8 mouse cellular contexts compared by ENCODE assay signal in the genomic region with DNA sequence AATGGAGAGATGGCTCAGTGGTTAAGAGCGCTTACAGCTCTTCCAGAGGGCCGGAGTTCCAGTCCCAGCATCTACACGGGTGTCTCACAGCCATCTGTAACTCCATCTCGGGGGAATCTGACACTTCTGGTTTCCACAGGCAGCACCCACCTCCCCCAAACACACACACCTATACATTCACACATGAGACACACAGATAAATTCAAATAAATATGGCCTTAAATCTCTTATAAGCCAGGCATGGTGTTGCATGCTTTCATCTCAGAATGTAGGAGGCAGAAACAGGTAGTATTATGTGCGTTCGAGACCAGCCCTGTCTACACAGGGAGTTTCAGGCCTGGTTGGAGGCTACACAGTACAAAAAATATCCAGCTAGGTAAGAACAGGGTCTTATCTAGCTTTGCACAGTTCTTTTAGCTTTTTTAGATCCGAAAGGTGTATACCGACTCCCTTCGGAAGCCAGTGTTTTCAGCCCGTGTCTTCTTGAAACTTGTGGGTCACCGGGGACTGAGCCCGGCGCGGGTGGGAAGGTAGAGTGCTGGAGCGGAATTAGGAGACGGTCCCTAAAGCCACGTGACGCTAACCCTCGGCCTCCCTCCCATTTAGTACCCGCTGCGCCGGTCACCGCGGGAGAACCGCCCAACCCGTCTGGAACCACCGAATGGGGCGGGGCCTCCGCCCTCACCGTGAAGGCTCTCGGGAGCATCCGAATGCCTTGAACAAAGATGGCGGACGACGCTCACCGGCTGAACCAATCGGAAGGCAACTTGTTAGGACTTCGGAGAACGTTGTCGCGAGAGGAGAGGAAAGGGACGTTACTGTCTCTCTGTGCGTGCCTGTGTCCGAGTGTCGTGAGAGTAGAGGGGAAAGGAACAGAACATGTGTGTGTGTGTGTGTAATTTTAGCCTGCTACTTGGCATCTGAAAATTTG. TPM values are rescaled to one million over a fixed set of nuclear protein-coding genes. Genes with fewer than 3 reads are reported as not detected.
A peak's percentile ranks its signal among the peaks of the same experiment; 100 is the strongest.
DNase-seq lines count a peak whose midpoint lies in the region; ATAC-seq and TF ChIP-seq lines count a peak whose summit lies in the region.

No protein-coding gene starts in this region.

- H3K27me3 ChIP-seq in embryonic facial prominence, embryonic 14.5 days (replicated peaks; ENCODE audit: control insufficient read depth, insufficient read depth, low read length), result no peaks in the 10 kb centered on the region
- H3K27me3 ChIP-seq in heart, adult 2 months (ENCODE audit: control insufficient read depth, insufficient read depth, low read length), result no peaks in the 10 kb centered on the region
- H3K27me3 ChIP-seq in limb, embryonic 13.5 days, result no peaks in the 10 kb centered on the region
- H3K27me3 ChIP-seq in midbrain, embryonic 16.5 days (ENCODE audit: control insufficient read depth, insufficient read depth, low read depth, low read length), result no peaks in the 10 kb centered on the region

- intact Hi-C loops in heart, adult 2 months (cut with DNase I), result loop anchor here (1.0 to 5.0 kb wide), 2 partner anchors 122 to 1001 kb away; a partner anchor contains a TSS

- H3K27ac ChIP-seq in embryonic facial prominence, embryonic 14.5 days (replicated peaks; ENCODE audit: low read depth, low read length), result peak overlapping the region; percentile 84
- H3K27ac ChIP-seq in heart, adult 2 months, result peak overlapping the region; percentile 95
- H3K27ac ChIP-seq in limb, embryonic 13.5 days, result peak overlapping the region; percentile 85
- peak overlapping the region; percentile 87 for H3K27ac ChIP-seq in midbrain, embryonic 16.5 days (ENCODE audit: low read length)

- H3K9me3 ChIP-seq in embryonic facial prominence, embryonic 14.5 days (ENCODE audit: control insufficient read depth, low read length), result no peaks in the 10 kb centered on the region
- H3K9me3 ChIP-seq in limb, embryonic 13.5 days, result no peaks in the 10 kb centered on the region
- no peaks in the 10 kb centered on the region for H3K9me3 ChIP-seq in midbrain, embryonic 16.5 days (replicated peaks; ENCODE audit: control insufficient read depth, low read length, poor library complexity, severe bottlenecking)

- H3K4me1 ChIP-seq in embryonic facial prominence, embryonic 14.5 days (ENCODE audit: control insufficient read depth, insufficient read depth, low read length), result peaks cover 17% of the 10 kb centered on the region
- H3K4me1 ChIP-seq in heart, adult 2 months (ENCODE audit: control insufficient read depth, insufficient read depth, low read length), result peaks cover 4% of the 10 kb centered on the region
- peaks cover 25% of the 10 kb centered on the region for H3K4me1 ChIP-seq in limb, embryonic 13.5 days
- peaks cover 24% of the 10 kb centered on the region for H3K4me1 ChIP-seq in midbrain, embryonic 16.5 days (ENCODE audit: control insufficient read depth, insufficient read depth, low read length)

- H3K36me3 ChIP-seq in embryonic facial prominence, embryonic 14.5 days (ENCODE audit: control insufficient read depth, insufficient read depth, low read length), result no peaks in the 10 kb centered on the region
- H3K36me3 ChIP-seq in heart, adult 2 months (ENCODE audit: control insufficient read depth, insufficient read depth, low read length), result no peaks in the 10 kb centered on the region
- peaks cover 7% of the 10 kb centered on the region for H3K36me3 ChIP-seq in limb, embryonic 13.5 days
- peaks cover 6% of the 10 kb centered on the region for H3K36me3 ChIP-seq in midbrain, embryonic 16.5 days (ENCODE audit: control insufficient read depth, insufficient read depth, low read length)

- TF ChIP-seq POLR2A in heart, adult 2 months (IDR thresholded peaks at IDR 0.05; ENCODE audit: insufficient read depth, low read depth, low read length), result peak; percentile 100

- peak; percentile 95 for ATAC-seq in embryonic facial prominence, embryonic 14.5 days (ENCODE audit: low read depth)
- ATAC-seq in limb, embryonic 13.5 days (ENCODE audit: low FRiP score, low read depth), result peak; percentile 94
- peak; percentile 95 for ATAC-seq in midbrain, embryonic 16.5 days

- peak overlapping the region; percentile 85 for H3K9ac ChIP-seq in embryonic facial prominence, embryonic 14.5 days (ENCODE audit: low read depth, low read length)
- peak overlapping the region; percentile 72 for H3K9ac ChIP-seq in heart, adult 2 months (ENCODE audit: low read depth, low read length)
- H3K9ac ChIP-seq in limb, embryonic 13.5 days, result peak overlapping the region; percentile 87
- H3K9ac ChIP-seq in midbrain, embryonic 16.5 days (ENCODE audit: low read depth, low read length), result peak overlapping the region; percentile 82

- H3K4me2 ChIP-seq in embryonic facial prominence, embryonic 14.5 days (ENCODE audit: low read depth, low read length), result peak overlapping the region; percentile 86
- H3K4me2 ChIP-seq in limb, embryonic 13.5 days (replicated peaks), result peak overlapping the region; percentile 90
- peak overlapping the region; percentile 96 for H3K4me2 ChIP-seq in midbrain, embryonic 16.5 days (ENCODE audit: low read length)

- no peaks in the 10 kb centered on the region for H3K79me2 ChIP-seq in heart, adult 2 months (replicated peaks; ENCODE audit: control insufficient read depth, insufficient read depth, low read length)

- TF ChIP-seq EP300 in heart, adult 2 months (IDR thresholded peaks at IDR 0.05; ENCODE audit: insufficient read depth, low read depth, low read length), result peak; percentile 91

- peak overlapping the region; percentile 57 for H3K4me3 ChIP-seq in embryonic facial prominence, embryonic 14.5 days (ENCODE audit: low read depth, low read length)
- H3K4me3 ChIP-seq in heart, adult 2 months, result peak overlapping the region; percentile 56
- peak overlapping the region; percentile 52 for H3K4me3 ChIP-seq in limb, embryonic 13.5 days
- H3K4me3 ChIP-seq in midbrain, embryonic 16.5 days (ENCODE audit: low read depth, low read length), result peak overlapping the region; percentile 42

- DNase-seq in 3T3-L1 (ENCODE audit: low read depth, low spot score), result peak; percentile 99
- peak; percentile 84 to 95 for DNase-seq in adrenal gland, postnatal 4 days (ENCODE audit: low spot score in 2 of 2)
- DNase-seq in embryonic facial prominence, embryonic 14.5 days (ENCODE audit: low spot score), result peak; percentile 100
- peak; percentile 97 to 99 for DNase-seq in heart, adult 2 months
- DNase-seq in kidney, adult 8-10 months, result peak; percentile 99
- DNase-seq in spleen, postnatal 10 days (ENCODE audit: low spot score in 2 of 2), result peak; percentile 92 to 98

- no peak for TF ChIP-seq CTCF in heart, adult 2 months (IDR thresholded peaks at IDR 0.05)

- 2% methylated on average over 45 of the region's 45 CpGs for WGBS in embryonic facial prominence, embryonic 14.5 days
- WGBS in heart, adult 2 months, result 3% methylated on average over 45 of the region's 45 CpGs
- WGBS in limb, embryonic 13.5 days, result 3% methylated on average over 45 of the region's 45 CpGs
- WGBS in midbrain, embryonic 16.5 days, result 3% methylated on average over 45 of the region's 45 CpGs

RNA-seq across cellular contexts. Expression of a gene that starts 1.1 kb away (rescaled TPM):
- 10 to 100 TPM; 17.3 to 17.7 TPM for total RNA-seq in adrenal gland, postnatal 4 days (2021)
- polyA plus RNA-seq in embryonic facial prominence, embryonic 14.5 days (2014; fragmentation: Nextera tagmentation; extraction: Ambion mirVana), result 7.5 and 8.1 TPM in 2 replicates
- 100 to 1,000 TPM; 129 to 141 TPM for total RNA-seq in heart, adult 2 months (2021)
- 158 and 167 TPM in 2 replicates for polyA plus RNA-seq in heart, adult 2 months (2012; rRNA removed)
- polyA plus RNA-seq in limb, embryonic 13.5 days (2015; fragmentation: Nextera tagmentation; extraction: Ambion mirVana), result 6.3 and 7.4 TPM in 2 replicates
- 12.8 and 14.4 TPM in 2 replicates for polyA plus RNA-seq in midbrain, embryonic 16.5 days (2015; fragmentation: Nextera tagmentation; extraction: Ambion mirVana)

RNA-seq across cellular contexts. Expression of a gene that starts 26.9 kb away (rescaled TPM):
- total RNA-seq in adrenal gland, postnatal 4 days (2021), result 10 to 100 TPM in 1 of 2 experiments, 1 to 10 TPM in 1; 4.4 to 15.0 TPM
- 2.2 and 3.2 TPM in 2 replicates for polyA plus RNA-seq in embryonic facial prominence, embryonic 14.5 days (2014; fragmentation: Nextera tagmentation; extraction: Ambion mirVana)
- total RNA-seq in heart, adult 2 months (2021), result under 1 TPM; 0.52 to 0.89 TPM
- 0.35 and 0.53 TPM in 2 replicates for polyA plus RNA-seq in heart, adult 2 months (2012; rRNA removed)
- 2.5 and 3.5 TPM in 2 replicates for polyA plus RNA-seq in limb, embryonic 13.5 days (2015; fragmentation: Nextera tagmentation; extraction: Ambion mirVana)
- polyA plus RNA-seq in midbrain, embryonic 16.5 days (2015; fragmentation: Nextera tagmentation; extraction: Ambion mirVana), result 4.2 and 4.8 TPM in 2 replicates

RNA-seq across cellular contexts. Expression of a gene that starts 31.7 kb away (rescaled TPM):
- under 1 TPM; 0.51 to 0.59 TPM for total RNA-seq in adrenal gland, postnatal 4 days (2021)
- polyA plus RNA-seq in embryonic facial prominence, embryonic 14.5 days (2014; fragmentation: Nextera tagmentation; extraction: Ambion mirVana), result 1.7 and 6.8 TPM in 2 replicates
- total RNA-seq in heart, adult 2 months (2021), result not detected
- polyA plus RNA-seq in heart, adult 2 months (2012; rRNA removed), result 15.0 TPM in 1 of 2 replicates, not detected in the other
- not detected in 2 replicates for polyA plus RNA-seq in limb, embryonic 13.5 days (2015; fragmentation: Nextera tagmentation; extraction: Ambion mirVana)
- 2.6 and 2.8 TPM in 2 replicates for polyA plus RNA-seq in midbrain, embryonic 16.5 days (2015; fragmentation: Nextera tagmentation; extraction: Ambion mirVana)

RNA-seq across cellular contexts. Expression of a gene that starts 38.7 kb away (rescaled TPM):
- total RNA-seq in adrenal gland, postnatal 4 days (2021), result 10 to 100 TPM; 32.0 to 34.8 TPM
- 34.8 and 36.5 TPM in 2 replicates for polyA plus RNA-seq in embryonic facial prominence, embryonic 14.5 days (2014; fragmentation: Nextera tagmentation; extraction: Ambion mirVana)
- 10 to 100 TPM; 12.9 to 13.4 TPM for total RNA-seq in heart, adult 2 months (2021)
- 16.1 and 17.7 TPM in 2 replicates for polyA plus RNA-seq in heart, adult 2 months (2012; rRNA removed)
- polyA plus RNA-seq in limb, embryonic 13.5 days (2015; fragmentation: Nextera tagmentation; extraction: Ambion mirVana), result 38.6 and 39.0 TPM in 2 replicates
- polyA plus RNA-seq in midbrain, embryonic 16.5 days (2015; fragmentation: Nextera tagmentation; extraction: Ambion mirVana), result 52.0 and 53.6 TPM in 2 replicates

Comparison
In these comparisons a context has a peak if more than half of its experiments do, and no peak if none do; other contexts are left out.
1. Peak in every context shown above with its lines: DNase-seq, ATAC-seq, H3K4me3 ChIP-seq and H3K27ac ChIP-seq.
2. RNA of a gene that starts 1.1 kb away (polyA plus RNA-seq): 158 to 167 TPM in heart, adult 2 months; 12.8 to 14.4 TPM in midbrain, embryonic 16.5 days, 7.5 to 8.1 TPM in embryonic facial prominence, embryonic 14.5 days and 6.3 to 7.4 TPM in limb, embryonic 13.5 days; every median in the first group is over 10 times any median in the second.